Mouse (Mus musculus) hindbrain, embryonic 14.5 days (tissue): ENCODE results near the gene Inip. TPM values are rescaled to one million over a fixed set of nuclear protein-coding genes. Genes with fewer than 3 reads are reported as not detected.
"Not testable (repeated sequence)": the region's sequence is repeated elsewhere in the genome, so short reads cannot be mapped to it uniquely, and the experiment has no call there.

Source experiments
- ATAC-seq: fragments of 200-750 bp; cut with Nextera tagmentation; 2 replicates; pipeline ENCODE4 v1.8.0; 2017; ENCODE audit warnings: moderate number of reproducible peaks, mild to moderate bottlenecking, moderate TSS enrichment, moderate library complexity; ENCODE audit not compliant: low FRiP score
- DNase-seq: peaks from one replicate; pipeline ENCODE4 v3.0.0-alpha.2; 2015; ENCODE audit warnings: low spot score
- H3K27ac ChIP-seq: fragments of 300-500 bp; sonication (generic); 2 replicates; pipeline ENCODE4 v1.5.1; 2014; ENCODE audit warnings: mild to moderate bottlenecking, moderate library complexity
- H3K27me3 ChIP-seq: fragments of 300-500 bp; sonication (generic); 2 replicates; pipeline ENCODE4 v1.6.1; 2014; ENCODE audit warnings: mild to moderate bottlenecking, low read length, mixed read lengths; ENCODE audit not compliant: control insufficient read depth, insufficient read depth
- H3K36me3 ChIP-seq: fragments of 300-500 bp; sonication (generic); replicated peaks from 2 replicates; pipeline ENCODE4 v1.6.1; 2014; ENCODE audit not compliant: control insufficient read depth, insufficient read depth
- H3K4me1 ChIP-seq: fragments of 300-500 bp; sonication (generic); replicated peaks from 2 replicates; pipeline ENCODE4 v1.6.1; 2014; ENCODE audit warnings: antibody characterized with exemption, low read length, mixed read lengths; ENCODE audit not compliant: control insufficient read depth, insufficient read depth
- H3K4me2 ChIP-seq: fragments of 300-500 bp; sonication (generic); replicated peaks from 2 replicates; pipeline ENCODE4 v1.6.1; 2014; ENCODE audit warnings: mild to moderate bottlenecking, moderate library complexity
- H3K4me3 ChIP-seq: fragments of 300-500 bp; sonication (generic); replicated peaks from 2 replicates; pipeline ENCODE4 v1.5.1; 2014; ENCODE audit warnings: mild to moderate bottlenecking, low read length
- H3K9ac ChIP-seq: fragments of 300-500 bp; sonication (generic); 2 replicates; pipeline ENCODE4 v1.6.1; 2014
- H3K9me3 ChIP-seq: fragments of 300-500 bp; sonication (generic); 2 replicates; pipeline ENCODE4 v1.6.1; 2016; ENCODE audit warnings: low read length; ENCODE audit not compliant: control insufficient read depth
- WGBS: fragments of 180-500 bp; shearing (Covaris S2); extraction: QIAGEN DNeasy Blood & Tissue Kit; methylation state at CpG from one replicate; pipeline ENCODE4 v1.1.7; 2014; 5-methylcytosine and 5-hydroxymethylcytosine counted together
- polyA plus RNA-seq: library from polyadenylated mRNA; unstranded; fragments of >200 nt; fragmentation: Nextera tagmentation; extraction: Ambion mirVana; gene quantifications from 2 replicates; pipeline ENCODE4 v1.2.1, GENCODE M21; 2014

Inip gene
- polyA plus RNA-seq, 1 experiment from 2014 or later, result 52.2 TPM

DNA sequence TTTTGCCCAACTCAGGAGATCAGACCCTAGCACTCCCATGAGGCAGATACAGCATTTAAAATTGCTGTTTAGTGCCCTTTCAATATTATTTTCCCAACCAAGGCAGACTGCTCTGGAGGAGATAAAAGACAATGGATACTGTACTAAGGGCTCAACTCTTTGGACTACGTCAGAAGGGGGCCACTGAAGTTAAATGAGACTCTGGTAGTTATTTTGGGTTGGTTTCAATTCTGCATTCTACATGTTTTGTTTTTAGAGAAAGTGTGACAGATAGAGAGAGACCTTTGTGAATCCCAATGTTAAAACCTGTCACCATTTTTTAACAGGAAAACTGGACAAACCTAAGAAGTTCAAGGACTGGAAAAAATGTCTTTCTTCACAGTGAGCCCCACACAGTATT is 3.4 kb upstream of the Inip start:
- Histone ChIP-seq H3K4me1 (peaks cover 14% of the 10 kb centered on the region), H3K4me3 (peak overlapping the region; percentile 66), H3K9ac (peak overlapping the region; percentile 75), H3K4me2 (peak overlapping the region; percentile 76), H3K36me3 (no peaks in the 10 kb centered on the region), H3K27ac (peak overlapping the region; percentile 71; the same call in 1 of the 2 replicates), H3K9me3 (no peaks in the 10 kb centered on the region), H3K27me3 (no peaks in the 10 kb centered on the region)
- DNase-seq (no peak), ATAC-seq (no peak)
- WGBS, result 78% methylated on average over 1 of the region's 1 CpGs

DNA sequence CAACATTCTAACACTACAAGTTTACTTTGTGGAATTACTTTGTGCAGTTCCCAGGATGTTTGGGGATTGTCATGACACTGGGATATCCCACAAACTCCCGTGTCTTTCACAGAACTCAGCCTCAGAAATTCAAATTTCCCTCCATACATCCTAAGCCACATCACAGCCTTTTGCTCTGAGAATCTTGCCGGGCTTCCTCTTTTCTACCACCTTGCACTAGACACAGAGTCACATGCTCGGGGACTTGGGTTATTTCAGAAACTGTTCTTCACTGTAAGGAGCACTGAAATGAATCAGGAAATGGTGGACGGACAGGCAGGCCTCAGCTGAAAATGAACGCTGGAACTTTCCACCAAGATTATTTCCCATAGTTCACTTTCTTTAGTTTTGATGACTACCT is 2.0 kb upstream of the Inip start:
- no peaks in the 10 kb centered on the region for H3K9me3 ChIP-seq
- DNase-seq, result no peak
- H3K4me2 ChIP-seq, result no peak overlapping the region
- WGBS, result 87% methylated on average over 5 of the region's 5 CpGs
- no peaks in the 10 kb centered on the region for H3K27me3 ChIP-seq
- no peak for ATAC-seq
- H3K4me3 ChIP-seq, result no peak overlapping the region
- H3K27ac ChIP-seq, result no peak overlapping the region
- no peak overlapping the region for H3K9ac ChIP-seq
- H3K4me1 ChIP-seq, result peaks cover 14% of the 10 kb centered on the region
- H3K36me3 ChIP-seq, result no peaks in the 10 kb centered on the region

DNA sequence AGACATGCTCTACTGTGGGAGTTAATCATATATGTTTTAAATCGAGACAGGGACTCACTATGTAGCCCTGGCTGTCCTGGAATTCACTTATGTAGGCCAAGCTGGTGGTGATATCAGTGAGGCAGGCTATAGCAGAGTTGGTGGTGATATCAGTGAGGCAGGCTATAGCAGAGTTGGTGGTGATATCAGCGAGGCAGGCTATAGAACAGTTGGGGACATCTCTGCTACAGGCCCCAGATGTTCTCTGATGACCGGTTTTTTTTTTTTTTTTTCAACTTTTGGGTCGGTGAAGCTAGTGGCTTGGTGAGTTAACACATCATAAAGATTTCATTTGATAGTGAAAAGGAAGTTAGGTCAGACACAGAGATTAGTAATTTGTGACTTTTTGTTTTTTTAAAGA is 1.4 kb upstream of the Inip start:
- 72% methylated on average over 4 of the region's 4 CpGs for WGBS
- Histone ChIP-seq H3K27me3 (no peaks in the 10 kb centered on the region), H3K27ac (no peak overlapping the region), H3K4me3 (no peak overlapping the region), H3K4me1 (peaks cover 12% of the 10 kb centered on the region), H3K9me3 (no peaks in the 10 kb centered on the region), H3K9ac (no peak overlapping the region), H3K36me3 (no peaks in the 10 kb centered on the region), H3K4me2 (no peak overlapping the region)
- ATAC-seq (no peak), DNase-seq (no peak)

DNA sequence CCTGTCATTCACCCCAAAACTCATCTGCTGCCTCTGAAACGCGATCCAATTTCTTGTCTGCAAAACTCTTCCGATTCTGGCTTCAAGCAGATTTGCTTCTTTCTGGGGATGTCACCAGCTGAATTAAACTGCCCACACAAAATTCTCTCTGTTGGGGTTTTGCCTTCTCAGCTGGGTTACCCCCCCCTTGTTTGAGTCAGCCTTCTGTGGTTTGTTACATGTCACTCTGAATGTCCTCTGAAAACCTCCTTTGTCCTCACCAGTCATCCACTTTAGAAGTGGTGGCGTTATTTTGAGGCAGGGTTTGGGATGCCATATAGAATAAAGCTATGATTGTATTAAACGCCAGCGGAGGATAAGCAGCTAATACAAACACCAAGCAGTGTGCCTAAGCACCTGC is 718 bp upstream of the Inip start:
- H3K4me3 ChIP-seq, result no peak overlapping the region
- DNase-seq, result no peak
- no peak for ATAC-seq
- H3K9me3 ChIP-seq, result no peaks in the 10 kb centered on the region
- 80% methylated on average over 6 of the region's 6 CpGs for WGBS
- H3K4me1 ChIP-seq, result peaks cover 6% of the 10 kb centered on the region; the same call in 1 of the 2 replicates
- H3K9ac ChIP-seq, result no peak overlapping the region
- H3K27ac ChIP-seq, result no peak overlapping the region
- no peak overlapping the region for H3K4me2 ChIP-seq
- H3K36me3 ChIP-seq, result no peaks in the 10 kb centered on the region
- no peaks in the 10 kb centered on the region for H3K27me3 ChIP-seq

DNA sequence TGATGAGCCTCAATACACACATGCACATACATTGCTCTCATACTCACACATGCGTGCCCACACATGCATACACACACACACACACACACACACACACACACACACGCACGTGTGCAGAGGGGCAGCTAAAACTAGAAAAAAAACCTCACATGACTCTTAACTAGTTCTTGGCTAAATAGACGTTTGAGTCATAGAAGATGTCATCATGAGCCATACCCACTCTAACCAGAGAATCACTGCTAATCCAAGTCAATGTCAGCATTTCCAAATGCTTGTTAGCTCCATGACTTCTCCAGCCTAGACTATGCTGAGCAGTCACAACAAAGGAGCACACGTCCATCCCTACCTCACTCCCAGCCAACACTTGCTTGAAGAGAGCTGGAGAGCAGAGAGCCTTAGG is 1.2 kb downstream of the Inip start:
- Histone ChIP-seq H3K4me3 (no peak overlapping the region), H3K4me1 (no peaks in the 10 kb centered on the region), H3K36me3 (no peaks in the 10 kb centered on the region), H3K27me3 (no peaks in the 10 kb centered on the region), H3K9me3 (no peaks in the 10 kb centered on the region), H3K9ac (no peak overlapping the region), H3K4me2 (no peak overlapping the region), H3K27ac (no peak overlapping the region)
- DNase-seq, result no peak
- ATAC-seq, result no peak
- WGBS, result 88% methylated on average over 5 of the region's 5 CpGs

DNA sequence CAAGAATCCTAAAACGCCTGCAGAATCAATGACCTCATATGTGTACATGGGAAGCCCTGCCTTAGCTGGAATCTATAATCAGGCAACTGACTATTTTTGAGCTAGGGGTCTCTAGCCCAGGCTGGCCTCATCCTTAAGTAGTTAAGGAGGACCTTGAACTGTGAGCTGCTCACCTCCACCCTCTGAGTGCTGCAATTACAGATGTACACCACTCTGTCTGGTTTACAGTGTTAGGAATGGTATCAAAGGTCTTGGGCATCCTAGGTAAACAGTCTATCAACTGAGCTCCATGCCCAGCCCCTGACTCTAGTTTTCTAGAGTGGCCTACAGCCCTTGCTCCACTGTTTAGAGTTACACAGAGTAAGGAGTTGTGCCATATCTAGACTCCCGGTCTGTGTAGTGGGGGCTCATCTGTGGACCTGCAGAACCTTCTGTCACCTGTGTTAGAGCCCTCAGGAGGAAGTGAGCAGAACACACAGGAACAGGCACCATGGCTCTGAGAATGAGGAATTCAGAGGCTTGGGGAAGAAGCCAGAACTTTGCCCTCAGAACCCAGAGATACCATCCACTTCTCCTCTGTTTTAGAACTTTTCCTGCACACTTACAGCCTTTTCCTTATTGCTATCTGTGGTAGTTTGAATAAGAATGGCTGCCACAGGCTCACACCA is 5.5 kb downstream of the Inip start:
- no peaks in the 10 kb centered on the region for H3K27me3 ChIP-seq
- ATAC-seq, result no peak
- WGBS, result 83% methylated on average over 2 of the region's 2 CpGs
- no peaks in the 10 kb centered on the region for H3K36me3 ChIP-seq
- H3K9ac ChIP-seq, result no peak overlapping the region
- no peak overlapping the region for H3K4me3 ChIP-seq
- H3K9me3 ChIP-seq, result no peaks in the 10 kb centered on the region
- H3K4me1 ChIP-seq, result no peaks in the 10 kb centered on the region
- no peak overlapping the region for H3K4me2 ChIP-seq
- DNase-seq, result no peak
- H3K27ac ChIP-seq, result no peak overlapping the region

DNA sequence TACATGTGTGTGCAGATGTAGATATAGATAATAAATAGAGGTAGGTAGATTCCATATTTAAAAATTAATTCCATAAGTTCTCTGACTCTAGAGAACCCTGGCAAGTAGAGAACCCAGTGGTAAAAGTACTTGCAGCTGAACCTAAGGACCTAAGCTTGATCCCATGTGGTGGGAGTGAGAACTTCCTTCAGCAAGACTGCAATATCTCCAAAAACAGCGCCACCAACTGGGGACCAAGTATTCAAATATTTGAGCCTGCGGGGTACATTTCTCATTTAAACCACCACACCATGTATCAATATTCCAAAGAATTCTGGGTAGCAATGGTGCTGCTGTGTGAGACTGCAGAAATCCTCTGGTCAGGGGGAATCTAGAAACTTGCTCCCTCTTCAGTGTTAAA is 7.3 kb downstream of the Inip start:
- Histone ChIP-seq H3K27ac (no peak overlapping the region), H3K36me3 (no peaks in the 10 kb centered on the region), H3K4me2 (no peak overlapping the region), H3K4me3 (no peak overlapping the region), H3K9ac (no peak overlapping the region), H3K27me3 (no peaks in the 10 kb centered on the region), H3K4me1 (no peaks in the 10 kb centered on the region), H3K9me3 (no peaks in the 10 kb centered on the region)
- 71% methylated on average over 2 of the region's 2 CpGs for WGBS
- ATAC-seq (no peak), DNase-seq (no peak)

DNA sequence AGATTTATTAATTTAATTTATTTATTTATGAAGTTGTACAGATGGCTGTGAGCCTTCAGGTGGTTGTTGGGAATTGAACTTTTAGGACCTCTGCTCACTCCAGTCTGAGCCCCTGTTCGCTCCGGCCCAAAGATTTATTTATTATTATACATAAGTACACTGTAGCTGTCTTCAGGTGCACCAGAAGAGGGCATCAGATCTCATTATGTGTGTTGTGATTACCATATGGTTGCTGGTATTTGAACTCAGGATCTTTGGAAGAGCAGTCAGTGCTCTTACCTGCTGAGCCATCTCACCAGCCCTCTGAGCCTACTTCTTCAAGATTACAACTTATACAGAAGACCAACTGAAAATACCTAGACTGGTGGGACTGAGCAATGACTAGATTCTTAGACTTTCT is 7.8 kb downstream of the Inip start:
- not testable (repeated sequence) for H3K9ac ChIP-seq, ATAC-seq, H3K9me3 ChIP-seq, H3K4me1 ChIP-seq, H3K27ac ChIP-seq, H3K4me3 ChIP-seq, H3K27me3 ChIP-seq, H3K4me2 ChIP-seq, H3K36me3 ChIP-seq, DNase-seq
- 84% methylated on average over 2 of the region's 2 CpGs for WGBS

DNA sequence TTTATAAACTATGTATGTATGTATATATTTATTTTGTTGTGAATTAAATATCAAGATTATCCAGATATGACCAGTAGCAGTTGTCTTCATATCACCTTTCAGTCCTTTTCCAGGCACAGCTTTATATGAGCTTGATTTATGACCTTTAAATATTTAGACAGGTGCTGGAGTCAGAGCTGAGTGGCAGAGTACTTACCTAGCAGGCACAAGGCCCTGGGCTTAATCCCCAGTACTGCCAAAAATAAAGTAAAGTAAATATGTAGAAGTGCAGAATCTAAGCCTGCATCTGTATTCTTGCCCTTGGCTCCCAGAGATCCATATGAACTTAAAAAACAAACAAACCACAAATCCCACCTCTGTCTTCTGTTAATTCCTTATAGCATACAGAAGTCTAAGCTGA is 12.4 kb downstream of the Inip start:
- H3K4me1 ChIP-seq, result no peaks in the 10 kb centered on the region
- no peak for DNase-seq
- H3K27me3 ChIP-seq, result no peaks in the 10 kb centered on the region
- no peaks in the 10 kb centered on the region for H3K36me3 ChIP-seq
- no peak overlapping the region for H3K4me3 ChIP-seq
- no peak for ATAC-seq
- H3K9me3 ChIP-seq, result no peaks in the 10 kb centered on the region
- H3K4me2 ChIP-seq, result no peak overlapping the region
- no peak overlapping the region for H3K9ac ChIP-seq
- no peak overlapping the region for H3K27ac ChIP-seq

DNA sequence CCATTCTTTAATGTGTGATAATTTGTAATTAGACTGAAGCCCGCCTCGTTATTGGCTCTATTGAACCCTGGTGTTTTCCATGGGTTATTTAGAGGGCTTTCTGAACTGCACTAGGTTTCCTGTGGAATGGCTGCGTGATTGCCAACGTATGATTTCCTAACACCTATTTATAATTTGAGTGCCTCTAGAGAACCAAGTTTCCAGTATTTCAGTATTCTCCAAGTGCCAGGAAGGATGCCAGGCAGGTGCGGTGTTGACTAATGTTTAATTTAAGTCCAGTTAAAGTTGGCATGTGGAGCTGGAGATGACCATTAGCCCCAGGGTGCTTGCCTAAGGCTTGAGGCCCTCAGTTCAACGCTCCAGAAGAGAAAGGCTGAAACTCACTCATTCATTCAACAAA is 14.3 kb downstream of the Inip start:
- Histone ChIP-seq H3K36me3 (no peaks in the 10 kb centered on the region), H3K9ac (no peak overlapping the region), H3K9me3 (no peaks in the 10 kb centered on the region), H3K4me1 (peaks cover 5% of the 10 kb centered on the region), H3K27ac (no peak overlapping the region), H3K27me3 (no peaks in the 10 kb centered on the region), H3K4me2 (no peak overlapping the region), H3K4me3 (no peak overlapping the region)
- ATAC-seq, result no peak
- DNase-seq, result no peak
- 68% methylated on average over 6 of the region's 6 CpGs for WGBS
